In the genomic region with DNA sequence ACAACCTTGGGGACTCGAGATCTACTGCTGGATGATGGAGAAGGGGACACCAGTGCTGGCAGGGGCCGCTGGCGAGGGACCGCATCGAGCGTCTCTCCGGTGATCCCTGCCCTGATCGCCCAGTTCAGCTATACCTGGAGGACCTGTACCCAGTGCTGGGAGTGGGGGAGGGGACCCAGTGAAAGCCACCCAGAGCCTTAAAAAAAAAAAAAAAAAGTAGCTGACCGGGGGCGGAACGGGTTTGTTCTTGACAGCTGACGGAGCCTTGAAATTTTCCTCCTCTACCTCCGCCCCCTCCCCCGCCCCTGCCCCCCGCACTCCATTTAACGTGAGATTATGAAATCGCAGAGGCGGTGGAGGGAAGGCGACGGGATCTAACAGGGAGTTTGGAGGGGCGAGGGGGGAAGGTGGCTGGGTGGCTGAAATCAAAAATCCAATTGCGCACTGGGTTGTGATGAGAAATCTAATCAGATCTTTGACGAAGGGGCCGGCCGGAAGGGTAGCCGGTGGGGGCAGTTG, we compare ENCODE assay signal across 8 mouse cellular contexts.
DNase-seq lines count a peak whose midpoint lies in the region; ATAC-seq and TF ChIP-seq lines count a peak whose summit lies in the region.

No protein-coding gene starts in this region.

- H3K27me3 ChIP-seq in testis, adult 2 months (ENCODE audit: control insufficient read depth, insufficient read depth, low read length) = no peaks in the 10 kb centered on the region
- H3K27me3 ChIP-seq in midbrain, embryonic 16.5 days (ENCODE audit: control insufficient read depth, insufficient read depth, low read depth, low read length) = no peaks in the 10 kb centered on the region

- H3K4me3 ChIP-seq in testis, adult 2 months (ENCODE audit: control insufficient read depth, low read depth, low read length) = peak overlapping the region; percentile 51
- H3K4me3 ChIP-seq in cortical plate, adult 2 months (ENCODE audit: insufficient read depth, low read length) = peak overlapping the region; percentile 87
- peak overlapping the region; percentile 66 for H3K4me3 ChIP-seq in midbrain, embryonic 16.5 days (ENCODE audit: low read depth, low read length)

- H3K4me2 ChIP-seq in midbrain, embryonic 16.5 days (ENCODE audit: low read length) = peak overlapping the region; percentile 69

- H3K9ac ChIP-seq in midbrain, embryonic 16.5 days (ENCODE audit: low read depth, low read length) = peak overlapping the region; percentile 77

- H3K9me3 ChIP-seq in midbrain, embryonic 16.5 days (replicated peaks; ENCODE audit: control insufficient read depth, low read length, poor library complexity, severe bottlenecking) = no peaks in the 10 kb centered on the region

- no peak for TF ChIP-seq POLR2A in testis, adult 2 months (IDR thresholded peaks at IDR 0.05; ENCODE audit: control insufficient read depth, low read depth, low read length)
- TF ChIP-seq POLR2A in cortical plate, adult 2 months (IDR thresholded peaks at IDR 0.05; ENCODE audit: extremely low read depth, insufficient read depth, low read length) = no peak; the same call in 1 of the 2 replicates

- peaks cover 4% of the 10 kb centered on the region; the same call in 1 of the 2 replicates for H3K4me1 ChIP-seq in testis, adult 2 months (ENCODE audit: control insufficient read depth, insufficient read depth, low read length)
- no peaks in the 10 kb centered on the region for H3K4me1 ChIP-seq in cortical plate, adult 2 months (ENCODE audit: control insufficient read depth, insufficient read depth, low read length)
- peaks cover 12% of the 10 kb centered on the region for H3K4me1 ChIP-seq in midbrain, embryonic 16.5 days (ENCODE audit: control insufficient read depth, insufficient read depth, low read length)

- no peak overlapping the region for H3K27ac ChIP-seq in testis, adult 2 months (ENCODE audit: control insufficient read depth, insufficient read depth, low read depth, low read length)
- peak overlapping the region; percentile 91 for H3K27ac ChIP-seq in cortical plate, adult 2 months (ENCODE audit: insufficient read depth, low read length)
- peak overlapping the region; percentile 88 for H3K27ac ChIP-seq in midbrain, embryonic 16.5 days (ENCODE audit: low read length)

- 1% methylated on average over 26 of the region's 26 CpGs for WGBS in midbrain, embryonic 16.5 days

- no peak for TF ChIP-seq CTCF in testis, adult 2 months (IDR thresholded peaks at IDR 0.05; ENCODE audit: control insufficient read depth, insufficient read depth, insufficient replicate concordance, low read depth, low read length)
- TF ChIP-seq CTCF in cortical plate, adult 2 months (IDR thresholded peaks at IDR 0.05; ENCODE audit: extremely low read depth, insufficient read depth, low read length) = no peak

- DNase-seq in testis, postnatal 14 days (ENCODE audit: low spot score) = no peak
- peak; percentile 23 to 26 for DNase-seq in gastrocnemius, postnatal 4 days (ENCODE audit: low spot score in 2 of 2)
- peak; percentile 48 to 50 for DNase-seq in layer of hippocampus, postnatal 25 days (ENCODE audit: extremely low spot score in 1 of 2, low spot score in 1 of 2)
- no peak for DNase-seq in urinary bladder, postnatal 4 days (ENCODE audit: low spot score in 2 of 2)
- no peak for DNase-seq in lung, postnatal 36 days

- ATAC-seq in midbrain, embryonic 16.5 days = peak; percentile 84

- no peaks in the 10 kb centered on the region for H3K36me3 ChIP-seq in testis, adult 2 months (ENCODE audit: control insufficient read depth, insufficient read depth, low read length)
- H3K36me3 ChIP-seq in midbrain, embryonic 16.5 days (ENCODE audit: control insufficient read depth, insufficient read depth, low read length) = no peaks in the 10 kb centered on the region

Comparison
In these comparisons a context has a peak if more than half of its experiments do, and no peak if none do; other contexts are left out.
1. DNase-seq: peak in gastrocnemius, postnatal 4 days (2 of 2) and layer of hippocampus, postnatal 25 days (2 of 2); none in testis, postnatal 14 days (single experiment), urinary bladder, postnatal 4 days (0 of 2) and lung, postnatal 36 days (single experiment).
2. Peak in every context shown above with its lines, with median percentiles within 50 percentile points of each other: H3K4me3 ChIP-seq.